Mouse (Mus musculus) kidney, adult 9 months (tissue): ENCODE data around the gene Gm28308.
A peak's percentile ranks its signal among the peaks of the same experiment; 100 is the strongest.

Experiments used
- DNase-seq: peaks from one replicate; pipeline ENCODE4 v3.0.0; 2022

Gm28308 gene

GRCm38 (mm10) chr6:52246403-52246803 lies 33.3 kb upstream of the Gm28308 start:
- DNase-seq: peak; percentile 26

GRCm38 (mm10) chr6:52245757-52246142 lies 32.6 kb upstream of the Gm28308 start, which contains the start of gene Hoxa11:
TSS of gene Hoxa11 (minus strand) at chr6:52245810.
- DNase-seq: peak; percentile 46

GRCm38 (mm10) chr6:52245040-52245756 lies 32.1 kb upstream of the Gm28308 start:
- peak; percentile 29 for DNase-seq

- DNase-seq: no peak
Observed at GRCm38 (mm10) chr6:52244471-52245039, 31.4 kb upstream of the Gm28308 start.

- no peak for DNase-seq
Observed at GRCm38 (mm10) chr6:52243681-52244121, 30.6 kb upstream of the Gm28308 start.

- no peak for DNase-seq
Observed at GRCm38 (mm10) chr6:52242801-52243332, 29.7 kb upstream of the Gm28308 start.

DNA sequence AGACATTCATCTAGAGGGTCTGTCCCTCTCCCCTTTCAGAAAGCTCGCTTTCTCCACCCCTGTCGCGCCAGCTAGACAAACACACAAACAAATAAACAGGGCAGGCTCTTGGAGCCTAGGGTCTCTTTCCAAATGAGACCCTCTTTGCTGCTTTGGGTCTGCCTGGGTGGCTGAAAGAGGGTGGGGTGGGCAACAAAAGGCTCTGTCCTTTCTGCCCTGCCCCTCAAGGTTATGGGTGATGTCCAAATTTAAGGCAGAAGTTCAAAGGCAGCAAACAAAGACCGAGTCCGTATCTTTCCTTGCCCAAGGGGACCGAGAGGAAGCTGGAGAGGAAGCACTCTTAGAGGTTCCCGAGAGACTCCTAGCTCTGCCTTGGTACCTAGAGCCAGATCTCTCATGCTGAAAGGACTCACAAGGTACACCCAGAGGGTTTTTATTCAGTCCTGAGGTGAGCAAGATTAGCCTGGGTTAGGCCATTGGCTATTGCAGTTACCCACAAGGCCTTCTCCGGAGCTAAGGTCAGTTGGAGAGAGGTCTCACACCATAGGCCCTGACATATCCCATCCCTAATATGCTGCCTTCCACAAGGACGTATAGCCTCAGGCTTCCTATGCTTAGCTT lies 28.0 kb upstream of the Gm28308 start:
- no peak for DNase-seq

- peak; percentile 94 for DNase-seq
Observed at GRCm38 (mm10) chr6:52240389-52241000, 27.4 kb upstream of the Gm28308 start, which contains the start of gene Hoxa10. TSS of gene Hoxa10 (minus strand) at chr6:52240854.

DNA sequence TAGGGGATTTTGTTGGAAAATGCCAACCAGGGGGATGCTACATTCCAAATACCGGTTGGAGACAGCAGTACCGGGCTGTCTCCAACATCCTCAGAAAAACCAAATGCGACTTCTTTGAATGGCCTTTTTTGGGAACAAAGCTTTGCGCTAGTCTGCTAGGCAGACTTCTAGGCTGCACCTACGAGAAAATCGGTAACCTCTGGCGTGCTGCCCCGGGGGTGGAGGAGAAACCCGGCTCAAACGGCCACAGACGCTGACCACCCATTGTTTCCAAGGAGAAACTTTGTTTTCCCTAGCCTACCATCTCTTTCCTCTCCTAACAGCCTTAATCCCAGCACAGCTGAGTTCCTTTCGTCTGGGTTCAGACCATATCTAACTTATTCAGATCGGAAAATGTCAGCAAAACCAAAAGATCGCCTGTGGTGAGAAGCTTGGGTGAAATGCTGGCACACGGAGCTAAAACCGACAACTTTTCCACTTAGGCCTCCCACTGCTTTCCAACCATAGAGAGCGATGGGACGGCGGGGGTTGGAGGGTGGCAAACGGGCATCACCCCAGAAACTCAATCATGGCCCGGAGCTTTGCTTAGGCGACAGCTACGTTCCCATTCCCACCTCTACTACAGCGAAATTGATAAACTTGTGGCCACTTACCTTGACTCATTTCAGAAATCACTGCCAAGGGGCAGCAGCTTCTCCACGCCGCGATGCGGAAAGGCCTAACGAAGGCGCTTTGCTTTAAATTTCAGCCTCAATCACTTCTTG lies 26.7 kb upstream of the Gm28308 start:
- peak; percentile 49 for DNase-seq

DNA sequence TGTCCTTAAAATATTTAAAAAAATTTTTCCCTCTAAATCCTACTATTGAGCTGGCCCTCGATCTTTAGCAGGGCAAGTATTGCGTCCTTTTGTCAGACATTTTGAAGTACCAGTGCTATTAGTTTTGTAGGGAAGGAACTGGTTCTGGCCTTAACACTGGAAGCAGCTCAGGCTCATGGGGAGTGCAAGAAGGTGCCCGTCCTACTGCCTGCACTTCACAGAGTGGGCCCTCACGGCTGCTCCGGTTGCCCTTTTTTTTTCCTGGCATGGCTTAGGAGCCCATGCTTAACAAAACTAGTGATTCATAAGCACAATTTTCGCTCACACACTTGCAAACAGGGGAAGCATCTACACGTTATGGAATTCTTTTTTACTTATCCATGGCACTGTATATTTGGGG lies 25.8 kb upstream of the Gm28308 start:
- DNase-seq: peak; percentile 44

- peak; percentile 41 for DNase-seq
Observed at GRCm38 (mm10) chr6:52238155-52238545, 25.0 kb upstream of the Gm28308 start.

- DNase-seq: peak; percentile 30
Observed at GRCm38 (mm10) chr6:52237346-52238154, 24.4 kb upstream of the Gm28308 start.

DNA sequence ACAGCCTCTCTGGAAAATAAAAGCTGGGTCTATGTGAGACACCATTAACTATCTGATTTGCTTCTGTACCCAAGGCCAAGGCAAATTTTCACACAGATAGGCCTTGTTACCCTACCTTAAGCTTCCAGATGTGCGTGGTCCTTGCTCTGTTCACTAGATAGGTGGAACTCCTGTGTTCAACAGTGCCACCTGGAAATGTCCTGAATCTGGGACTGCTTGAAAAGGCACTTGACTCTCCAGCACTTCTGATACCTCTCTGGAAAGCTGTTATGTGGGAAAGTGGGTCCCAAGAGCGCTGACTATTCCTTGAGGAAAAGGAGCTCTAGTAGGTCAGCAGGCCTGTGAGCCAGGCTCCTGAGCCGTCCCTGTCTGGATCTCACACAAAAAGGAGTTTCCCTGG lies 23.7 kb upstream of the Gm28308 start:
- peak; percentile 27 for DNase-seq

DNA sequence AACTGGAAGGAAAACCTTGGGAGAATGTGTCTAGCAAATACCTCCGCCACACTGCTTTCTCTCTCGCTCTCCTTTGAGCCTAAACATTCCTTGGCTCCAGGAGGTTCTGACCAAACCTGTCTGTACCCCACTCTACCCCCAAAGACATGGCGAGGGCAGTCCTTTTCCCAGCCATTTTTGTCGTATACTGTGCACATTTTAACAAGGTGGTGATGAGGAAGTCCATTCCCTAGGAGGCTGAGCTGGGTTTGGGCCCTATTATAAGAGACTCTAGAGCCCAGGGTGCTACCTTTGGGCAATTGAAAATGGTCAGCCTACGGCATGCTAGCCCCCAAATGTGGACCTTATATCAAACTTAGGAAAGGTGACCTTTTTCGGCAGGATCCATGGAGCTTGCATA lies 22.7 kb upstream of the Gm28308 start:
- DNase-seq: no peak

GRCm38 (mm10) chr6:52235267-52235666 lies 22.1 kb upstream of the Gm28308 start:
- DNase-seq: no peak

DNA sequence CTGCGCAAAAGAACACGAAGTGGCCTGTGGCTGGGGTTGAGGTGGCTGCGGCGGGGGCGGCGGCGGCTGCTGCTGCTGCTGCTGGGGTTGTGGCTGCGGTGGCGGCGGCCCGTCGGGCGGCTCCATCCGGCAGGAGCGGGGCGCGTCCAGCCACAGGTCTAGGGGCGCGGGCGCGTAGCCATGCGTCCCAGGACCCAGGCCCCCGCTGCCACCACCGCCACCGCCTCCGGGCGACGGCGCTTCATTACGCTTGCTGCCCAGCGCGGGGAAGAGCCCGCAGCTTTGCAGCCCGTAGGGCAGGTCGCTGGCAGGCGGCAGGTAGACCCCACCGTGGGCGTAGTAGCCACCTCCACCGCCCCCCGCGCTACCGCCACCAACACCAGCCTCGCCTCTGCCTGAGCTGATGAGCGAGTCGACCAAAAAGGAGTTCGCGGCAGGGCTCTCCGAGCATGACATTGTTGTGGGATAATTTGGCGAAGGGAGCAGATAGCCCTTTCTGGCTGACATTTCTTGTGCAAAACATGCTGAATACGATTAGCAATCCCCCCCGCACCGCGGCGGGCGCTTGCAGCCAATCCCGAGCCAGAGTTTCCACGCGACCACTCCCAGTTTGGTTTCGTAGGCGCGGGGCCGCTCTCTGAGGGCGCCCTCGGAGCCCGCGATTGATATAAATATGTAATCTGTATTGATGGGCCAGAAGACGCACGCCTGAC lies 21.4 kb upstream of the Gm28308 start:
- peak; percentile 81 for DNase-seq

DNA sequence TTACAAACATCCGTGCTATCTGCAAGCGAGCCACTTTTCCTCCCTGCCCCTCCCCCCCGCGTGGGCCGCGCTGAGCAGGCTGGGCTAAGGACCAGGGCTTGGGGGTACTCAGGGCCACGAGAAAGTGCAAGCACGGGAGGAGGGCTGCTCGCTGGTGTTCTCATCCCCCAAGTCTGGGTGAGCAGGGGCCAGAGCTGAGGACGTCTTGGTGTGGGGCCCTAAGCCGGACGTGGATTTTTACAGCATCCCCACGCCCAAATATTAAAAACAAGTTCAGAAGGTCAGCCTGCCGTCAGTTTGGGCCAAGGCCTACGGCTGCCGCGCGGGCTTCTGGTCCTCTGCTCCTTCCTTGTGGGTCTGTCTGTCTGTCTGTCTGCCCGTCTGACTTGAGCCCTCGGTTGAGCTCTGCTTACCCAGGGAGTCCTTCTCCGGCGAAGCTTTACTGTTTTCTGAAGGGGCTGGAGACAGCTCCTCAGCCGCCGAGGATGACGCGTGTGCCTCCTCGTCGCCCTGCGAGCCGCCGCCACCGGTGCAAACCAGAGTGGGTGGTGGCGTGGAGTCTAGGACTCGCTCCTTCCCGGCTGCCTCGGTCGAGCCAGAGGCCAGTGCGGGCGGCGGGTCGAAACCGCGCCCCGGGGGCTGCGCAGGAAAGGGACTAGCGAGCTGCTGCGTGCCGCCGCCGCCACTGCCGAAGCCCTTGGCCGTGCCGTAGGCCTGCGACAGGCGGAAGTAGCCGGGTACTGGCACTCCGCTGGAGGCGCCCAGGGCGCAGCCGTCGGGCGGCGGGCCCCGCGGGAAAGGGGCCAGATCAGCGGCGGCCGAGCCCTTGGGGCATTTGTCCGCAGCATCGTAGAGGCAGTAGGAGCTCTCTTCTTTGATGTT lies 20.6 kb upstream of the Gm28308 start:
- peak; percentile 91 for DNase-seq

DNA sequence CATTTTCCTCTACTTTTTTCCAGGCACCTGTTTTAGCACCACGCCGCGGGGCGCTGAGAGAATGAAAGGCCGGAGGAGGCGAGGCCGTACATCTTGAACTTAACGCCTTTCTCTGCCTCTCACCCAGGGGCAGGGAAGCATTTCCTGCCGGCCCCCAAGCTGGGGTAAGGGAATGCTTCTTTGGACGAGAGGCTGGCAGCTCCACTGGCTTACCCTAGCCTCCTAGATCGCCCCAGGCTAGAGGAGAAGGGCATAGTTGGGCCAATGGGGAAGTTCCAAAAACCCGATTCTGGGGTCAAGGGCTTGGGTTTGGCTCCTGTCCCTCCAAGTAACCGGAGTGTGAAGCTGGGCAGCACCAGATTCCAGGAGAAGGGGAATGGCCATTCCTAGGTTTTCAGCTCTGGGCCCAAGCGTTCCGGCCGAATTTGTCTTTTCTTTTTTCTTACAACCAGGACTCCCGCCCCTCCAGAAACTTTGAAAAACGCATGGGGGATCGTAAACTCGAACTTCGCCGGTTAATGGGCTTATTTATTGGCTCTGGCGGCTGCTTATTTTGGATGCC lies 19.9 kb upstream of the Gm28308 start:
- no peak for DNase-seq

DNA sequence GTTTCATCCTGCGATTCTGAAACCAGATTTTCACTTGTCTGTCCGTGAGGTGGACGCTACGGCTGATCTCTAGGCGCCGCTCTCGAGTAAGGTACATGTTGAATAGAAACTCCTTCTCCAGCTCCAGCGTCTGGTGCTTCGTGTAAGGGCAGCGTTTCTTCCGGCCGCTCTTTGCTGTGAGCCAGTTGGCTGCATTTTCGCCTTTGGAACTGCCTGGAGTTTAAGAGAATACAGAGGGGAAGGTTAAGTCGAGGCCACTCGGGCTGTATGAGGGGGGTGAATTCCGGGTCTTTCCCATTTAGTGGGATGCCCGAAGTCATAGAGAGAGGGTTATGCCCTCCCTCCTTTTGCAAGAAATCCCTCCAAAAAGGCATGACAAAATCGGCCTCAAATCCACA lies 19.4 kb upstream of the Gm28308 start:
- peak; percentile 78 for DNase-seq
